Mouse (Mus musculus) midbrain, embryonic 16.5 days (tissue): ENCODE measurements around the gene Scarf1. TPM values are rescaled to one million over a fixed set of nuclear protein-coding genes. Genes with fewer than 3 reads are reported as not detected.

Experiments
- ATAC-seq: fragments of 200-750 bp; cut with Nextera tagmentation; 2 replicates; pipeline ENCODE4 v1.8.0; 2017; ENCODE audit warnings: moderate TSS enrichment
- H3K27ac ChIP-seq: fragments of 300-500 bp; sonication (generic); 2 replicates; pipeline ENCODE4 v1.5.1; 2014; ENCODE audit warnings: mild to moderate bottlenecking, low read length, mixed read lengths
- H3K27me3 ChIP-seq: fragments of 300-500 bp; sonication (generic); 2 replicates; pipeline ENCODE4 v1.6.1; 2014; ENCODE audit warnings: low read depth, low read length, mixed read lengths; ENCODE audit not compliant: control insufficient read depth, insufficient read depth
- H3K36me3 ChIP-seq: fragments of 300-500 bp; sonication (generic); 2 replicates; pipeline ENCODE4 v1.6.1; 2014; ENCODE audit warnings: mild to moderate bottlenecking, low read length, moderate library complexity, mixed read lengths; ENCODE audit not compliant: control insufficient read depth, insufficient read depth
- H3K4me1 ChIP-seq: fragments of 300-500 bp; sonication (generic); 2 replicates; pipeline ENCODE4 v1.6.1; 2014; ENCODE audit warnings: mild to moderate bottlenecking, low read length, mixed read lengths; ENCODE audit not compliant: control insufficient read depth, insufficient read depth
- H3K4me2 ChIP-seq: fragments of 300-500 bp; sonication (generic); 2 replicates; pipeline ENCODE4 v1.6.1; 2014; ENCODE audit warnings: mild to moderate bottlenecking, low read length, mixed read lengths
- H3K4me3 ChIP-seq: fragments of 300-500 bp; sonication (generic); 2 replicates; pipeline ENCODE4 v1.5.1; 2014; ENCODE audit warnings: low read depth, mild to moderate bottlenecking, low read length, moderate library complexity, mixed read lengths
- H3K9ac ChIP-seq: fragments of 300-500 bp; sonication (generic); 2 replicates; pipeline ENCODE4 v1.6.1; 2014; ENCODE audit warnings: low read depth, low read length, mixed read lengths
- H3K9me3 ChIP-seq: fragments of 300-500 bp; sonication (generic); replicated peaks from 2 replicates; pipeline ENCODE4 v1.6.1; 2014; ENCODE audit warnings: mild to moderate bottlenecking, low read length, mixed read lengths; ENCODE audit not compliant: control insufficient read depth, poor library complexity, severe bottlenecking
- WGBS: fragments of 180-500 bp; shearing (Covaris S2); extraction: QIAGEN DNeasy Blood & Tissue Kit; methylation state at CpG from one replicate; pipeline ENCODE4 v1.1.7; 2014; 5-methylcytosine and 5-hydroxymethylcytosine counted together
- microRNA counts: library from miRNA; unstranded; fragments of <30 nt; microRNA quantifications from one replicate; lab custom pipeline; 2016
- microRNA-seq: library from miRNA; unstranded; fragments of <30 nt; microRNA quantifications from one replicate; pipeline ENCODE4, GENCODE M21; 2017
- polyA plus RNA-seq: library from polyadenylated mRNA; unstranded; fragments of >200 nt; fragmentation: Nextera tagmentation; extraction: Ambion mirVana; gene quantifications from 2 replicates; pipeline ENCODE4 v1.2.1, GENCODE M21; 2015

The Scarf1 gene
- polyA plus RNA-seq, 1 experiment from 2014 or later, result 3.4 TPM

GRCm38 (mm10) chr11:75572854-75573650, 59.7 kb downstream of the Scarf1 start:
- H3K36me3 ChIP-seq, result peaks cover 10% of the 10 kb centered on the region
- 7% methylated on average over 12 of the region's 12 CpGs for WGBS
- H3K9me3 ChIP-seq, result no peaks in the 10 kb centered on the region
- H3K9ac ChIP-seq, result peak overlapping the region; percentile 57
- peaks cover 14% of the 10 kb centered on the region for H3K4me1 ChIP-seq
- peak overlapping the region; percentile 78 for H3K27ac ChIP-seq
- H3K4me2 ChIP-seq, result no peak overlapping the region
- no peak overlapping the region for H3K4me3 ChIP-seq
- no peaks in the 10 kb centered on the region for H3K27me3 ChIP-seq
- ATAC-seq, result peak; percentile 87

- Histone ChIP-seq H3K4me1 (peaks cover 14% of the 10 kb centered on the region), H3K9me3 (no peaks in the 10 kb centered on the region), H3K4me2 (no peak overlapping the region), H3K27me3 (no peaks in the 10 kb centered on the region), H3K36me3 (no peaks in the 10 kb centered on the region; the same call in 1 of the 2 replicates), H3K9ac (no peak overlapping the region), H3K27ac (no peak overlapping the region), H3K4me3 (no peak overlapping the region)
- no peak for ATAC-seq
- WGBS, result 80% methylated on average over 5 of the region's 5 CpGs
Observed at GRCm38 (mm10) chr11:75574378-75575123, 61.2 kb downstream of the Scarf1 start.

GRCm38 (mm10) chr11:75575560-75576123, 62.3 kb downstream of the Scarf1 start:
- ATAC-seq, result no peak
- Histone ChIP-seq H3K36me3 (no peaks in the 10 kb centered on the region; the same call in 1 of the 2 replicates), H3K4me1 (peaks cover 14% of the 10 kb centered on the region), H3K9me3 (no peaks in the 10 kb centered on the region), H3K4me2 (no peak overlapping the region), H3K4me3 (no peak overlapping the region), H3K9ac (no peak overlapping the region), H3K27ac (no peak overlapping the region), H3K27me3 (no peaks in the 10 kb centered on the region)
- 83% methylated on average over 9 of the region's 9 CpGs for WGBS

MicroRNA genes within 50 kb of the gene (microRNA counts, 519-probe panel; counts per million panel counts)
- microRNA mmu-miR-22 (lab: Ali Mortazavi, UCI), result 3,424 counts per million, percentile 94 among the panel's probes with 10 or more counts

Small RNAs within 50 kb of the gene (microRNA-seq; reads per million reads assigned to microRNA genes)
- gene Mir22 (5,905 reads per million, percentile 93 among the genes with 10 or more reads in this experiment), gene Mir3971 (not detected)

Other genes starting within 250 kb of the Scarf1 start
- 50.6 and 50.7 TPM in 2 replicates for gene Rpa1, start 165.2 kb upstream of the Scarf1 start, polyA plus RNA-seq
- gene Smyd4, start 165.1 kb upstream of the Scarf1 start, polyA plus RNA-seq, result 17.3 TPM in 2 replicates
- 28.5 and 31.8 TPM in 2 replicates for gene Serpinf1, start 90.8 kb upstream of the Scarf1 start, polyA plus RNA-seq
- gene Serpinf2, start 73.9 kb upstream of the Scarf1 start, polyA plus RNA-seq, result not detected in 2 replicates
- gene Wdr81, start 58.8 kb upstream of the Scarf1 start, polyA plus RNA-seq, result 7.4 and 7.6 TPM in 2 replicates
- gene Tlcd2, start 51.8 kb upstream of the Scarf1 start, polyA plus RNA-seq, result 1.9 TPM in 2 replicates
- 42.9 and 47.6 TPM in 2 replicates for gene Prpf8, start 26.7 kb upstream of the Scarf1 start, polyA plus RNA-seq
- 2.8 and 2.9 TPM in 2 replicates for gene Rilp, start 3.4 kb upstream of the Scarf1 start, polyA plus RNA-seq
- gene Slc43a2, start 18.2 kb downstream of the Scarf1 start, polyA plus RNA-seq, result 19.4 and 21.0 TPM in 2 replicates
- gene Pitpna, start 74.6 kb downstream of the Scarf1 start, polyA plus RNA-seq, result 95.7 and 98.3 TPM in 2 replicates
- gene Inpp5k, start 117.4 kb downstream of the Scarf1 start, polyA plus RNA-seq, result 40.0 and 40.2 TPM in 2 replicates
- gene Myo1c, start 137.0 kb downstream of the Scarf1 start, polyA plus RNA-seq, result 10.3 and 10.8 TPM in 2 replicates
- 105 and 118 TPM in 2 replicates for gene Crk, start 165.7 kb downstream of the Scarf1 start, polyA plus RNA-seq
- 1,507 and 1,584 TPM in 2 replicates for gene Ywhae, start 219.3 kb downstream of the Scarf1 start, polyA plus RNA-seq